Mouse (Mus musculus): ENCODE measurements around the gene Jund. TPM values are rescaled to one million over a fixed set of nuclear protein-coding genes. Genes with fewer than 3 reads are reported as not detected.

Jund gene
- total RNA-seq, 4 experiments from 2014 or later = 206 to 222 (median 214) TPM

Other genes starting within 250 kb of the Jund start
- 10 to 100 TPM; 39.1 to 42.8 (median 40.4) TPM for gene Klhl26, start 222.0 kb upstream of the Jund start, total RNA-seq (2022)
- 100 to 1,000 TPM; 271 to 280 (median 273) TPM for gene Tmem59l, start 211.6 kb upstream of the Jund start, total RNA-seq (2022)
- 1 to 10 TPM in 2 of 4 experiments, under 1 TPM in 2; 0.94 to 1.6 (median 1.2) TPM for gene Crlf1, start 205.8 kb upstream of the Jund start, total RNA-seq (2022)
- gene Rex1bd, start 192.2 kb upstream of the Jund start, total RNA-seq (2022) = 100 to 1,000 TPM; 103 to 117 (median 109) TPM
- gene Uba52, start 188.1 kb upstream of the Jund start, total RNA-seq (2022) = 1,000 to 10,000 TPM in 1 of 4 experiments, 100 to 1,000 TPM in 3; 847 to 1,003 (median 930) TPM
- gene Fkbp8, start 171.2 kb upstream of the Jund start, total RNA-seq (2022) = 100 to 1,000 TPM; 419 to 440 (median 422) TPM
- 10 to 100 TPM; 43.0 to 52.5 (median 47.1) TPM for gene Kxd1, start 171.0 kb upstream of the Jund start, total RNA-seq (2022)
- gene Ell, start 159.5 kb upstream of the Jund start, total RNA-seq (2022) = 10 to 100 TPM; 17.6 to 25.3 (median 19.2) TPM
- 10 to 100 TPM; 54.5 to 60.3 (median 56.5) TPM for gene Isyna1, start 104.6 kb upstream of the Jund start, total RNA-seq (2022)
- 100 to 1,000 TPM; 211 to 248 (median 234) TPM for gene Ssbp4, start 90.1 kb upstream of the Jund start, total RNA-seq (2022)
- 1 to 10 TPM in 1 of 4 experiments, under 1 TPM in 3; 0.55 to 1.3 (median 0.87) TPM for gene Lrrc25, start 82.8 kb upstream of the Jund start, total RNA-seq (2022)
- not detected for gene Gdf15, start 66.5 kb upstream of the Jund start, total RNA-seq (2022)
- 10 to 100 TPM; 11.2 to 17.0 (median 13.4) TPM for gene Pgpep1, start 38.6 kb upstream of the Jund start, total RNA-seq (2022)
- 10 to 100 TPM; 61.5 to 65.0 (median 63.0) TPM for gene Lsm4, start 25.7 kb upstream of the Jund start, total RNA-seq (2022)
- gene Iqcn, start 4.5 kb downstream of the Jund start, total RNA-seq (2022) = under 1 TPM in 1 of 4 experiments, not detected in 3; 0.07 TPM
- not detected for gene Gm3336, start 19.6 kb downstream of the Jund start, total RNA-seq (2022)
- gene Pde4c, start 24.8 kb downstream of the Jund start, total RNA-seq (2022) = 1 to 10 TPM; 1.7 to 2.8 (median 2.2) TPM
- gene Rab3a, start 55.7 kb downstream of the Jund start, total RNA-seq (2022) = 100 to 1,000 TPM; 805 to 866 (median 821) TPM
- gene Mpv17l2, start 62.0 kb downstream of the Jund start, total RNA-seq (2022) = 10 to 100 TPM; 31.0 to 39.0 (median 32.8) TPM
- gene Pik3r2, start 77.8 kb downstream of the Jund start, total RNA-seq (2022) = 100 to 1,000 TPM; 143 to 151 (median 149) TPM
- gene Mast3, start 106.1 kb downstream of the Jund start, total RNA-seq (2022) = 100 to 1,000 TPM; 276 to 316 (median 288) TPM
- 1 to 10 TPM in 2 of 4 experiments, under 1 TPM in 2; 0.84 to 1.3 (median 1.0) TPM for gene Il12rb1, start 109.5 kb downstream of the Jund start, total RNA-seq (2022)
- gene Arrdc2, start 140.8 kb downstream of the Jund start, total RNA-seq (2022) = 10 to 100 TPM; 10.9 to 22.7 (median 17.6) TPM
- 10 to 100 TPM; 15.7 to 28.6 (median 17.7) TPM for gene Kcnn1, start 164.3 kb downstream of the Jund start, total RNA-seq (2022)
- gene Ccdc124, start 175.0 kb downstream of the Jund start, total RNA-seq (2022) = 10 to 100 TPM; 76.5 to 94.5 (median 85.6) TPM
- 10 to 100 TPM; 10.2 to 11.9 (median 11.5) TPM for gene Slc5a5, start 193.8 kb downstream of the Jund start, total RNA-seq (2022)
- gene Rpl18a, start 198.5 kb downstream of the Jund start, total RNA-seq (2022) = 100 to 1,000 TPM; 653 to 769 (median 710) TPM
- gene Map1s, start 207.0 kb downstream of the Jund start, total RNA-seq (2022) = 100 to 1,000 TPM in 1 of 4 experiments, 10 to 100 TPM in 3; 89.4 to 101 (median 91.1) TPM

All from left cerebral cortex, adult 8-10 months (tissue).